Mouse (Mus musculus) 3134 (cell line): ENCODE measurements around the gene Rrm1.
"Not testable (repeated sequence)": the region's sequence is repeated elsewhere in the genome, so short reads cannot be mapped to it uniquely, and the experiment has no call there.

Source experiments
- DNase-seq: peaks from one replicate; pipeline ENCODE4 v3.0.0-alpha.2; 2011; ENCODE audit warnings: low spot score; ENCODE audit not compliant: insufficient read length; ENCODE audit errors: extremely low read depth

The Rrm1 gene

DNA sequence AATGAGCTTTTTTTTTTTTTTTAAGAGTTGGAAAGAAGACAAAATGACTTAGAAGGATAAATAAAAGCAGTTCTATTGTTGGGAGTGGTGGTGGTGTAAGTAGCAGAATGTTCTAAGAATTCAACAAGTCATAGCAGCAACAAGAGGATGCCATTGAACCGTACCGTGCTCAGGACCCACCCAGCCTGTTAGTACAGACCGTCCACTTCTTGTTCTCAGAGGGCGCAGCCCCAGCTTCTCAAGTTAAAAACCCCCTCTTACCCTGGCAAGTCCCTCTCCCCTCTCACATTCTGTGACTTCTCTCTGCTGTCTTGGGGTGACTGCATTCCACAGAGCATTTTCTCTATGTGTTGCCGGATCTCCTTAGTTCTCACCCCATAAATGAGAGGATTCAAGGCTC is 35.1 kb downstream of the Rrm1 start:
- no peak for DNase-seq

DNA sequence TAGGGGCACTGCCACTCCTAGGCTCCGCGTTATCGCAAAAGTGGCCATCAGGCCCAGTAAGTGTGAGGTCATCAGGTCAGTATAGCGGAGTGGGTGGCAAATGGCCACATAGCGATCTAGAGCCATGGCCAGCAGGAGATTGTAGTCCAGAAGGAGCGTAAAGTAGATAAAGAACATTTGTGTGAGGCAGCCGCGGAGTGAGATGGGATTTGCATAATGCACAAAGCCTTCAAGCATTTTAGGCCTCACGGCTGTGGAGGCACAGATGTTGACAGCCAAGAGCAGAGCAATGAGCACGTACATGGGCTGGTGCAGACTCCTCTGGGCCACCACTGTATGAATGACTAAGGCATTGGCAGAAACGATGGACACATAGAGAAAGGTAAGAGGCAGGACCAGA is 35.9 kb downstream of the Rrm1 start:
- no peak for DNase-seq

DNA sequence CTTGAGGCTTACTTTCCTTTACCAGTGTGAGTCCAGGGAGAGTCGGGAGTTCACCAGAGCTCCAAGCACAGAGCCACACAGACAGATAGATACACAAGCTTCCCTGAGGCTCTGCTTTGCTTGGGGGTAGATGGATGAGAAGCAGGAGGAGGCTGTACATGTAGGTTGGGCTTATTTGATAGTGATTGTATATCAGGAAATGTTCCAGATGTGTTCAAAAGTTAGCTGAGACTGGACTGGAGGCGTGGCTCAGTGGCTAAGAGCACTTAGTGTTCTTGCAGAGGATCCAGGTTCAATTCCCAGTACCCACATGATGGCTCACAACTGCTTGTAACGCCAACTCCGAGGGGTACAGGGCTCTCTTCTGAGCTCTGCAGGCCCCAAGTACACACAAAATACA is 36.9 kb downstream of the Rrm1 start:
- no peak for DNase-seq

DNA sequence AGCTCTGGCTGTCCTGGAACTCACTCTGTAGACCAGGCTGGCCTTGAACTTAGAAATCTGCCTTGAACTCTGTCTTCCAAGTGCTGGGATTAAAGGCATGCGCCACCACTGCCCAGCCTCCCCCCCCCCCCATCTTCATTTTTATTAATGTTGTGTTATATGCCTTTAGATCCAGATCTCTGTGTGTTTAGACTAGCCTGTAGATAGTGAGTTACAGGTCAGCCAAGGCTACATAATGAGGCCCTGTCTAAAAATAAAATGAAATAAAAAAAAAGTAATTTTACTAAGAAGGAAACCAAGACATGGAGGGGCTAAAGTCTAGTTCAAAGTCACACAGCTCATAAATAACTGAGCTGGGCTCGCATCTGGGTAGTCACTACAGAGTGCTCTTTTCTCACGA is 37.4 kb downstream of the Rrm1 start:
- no peak for DNase-seq

DNA sequence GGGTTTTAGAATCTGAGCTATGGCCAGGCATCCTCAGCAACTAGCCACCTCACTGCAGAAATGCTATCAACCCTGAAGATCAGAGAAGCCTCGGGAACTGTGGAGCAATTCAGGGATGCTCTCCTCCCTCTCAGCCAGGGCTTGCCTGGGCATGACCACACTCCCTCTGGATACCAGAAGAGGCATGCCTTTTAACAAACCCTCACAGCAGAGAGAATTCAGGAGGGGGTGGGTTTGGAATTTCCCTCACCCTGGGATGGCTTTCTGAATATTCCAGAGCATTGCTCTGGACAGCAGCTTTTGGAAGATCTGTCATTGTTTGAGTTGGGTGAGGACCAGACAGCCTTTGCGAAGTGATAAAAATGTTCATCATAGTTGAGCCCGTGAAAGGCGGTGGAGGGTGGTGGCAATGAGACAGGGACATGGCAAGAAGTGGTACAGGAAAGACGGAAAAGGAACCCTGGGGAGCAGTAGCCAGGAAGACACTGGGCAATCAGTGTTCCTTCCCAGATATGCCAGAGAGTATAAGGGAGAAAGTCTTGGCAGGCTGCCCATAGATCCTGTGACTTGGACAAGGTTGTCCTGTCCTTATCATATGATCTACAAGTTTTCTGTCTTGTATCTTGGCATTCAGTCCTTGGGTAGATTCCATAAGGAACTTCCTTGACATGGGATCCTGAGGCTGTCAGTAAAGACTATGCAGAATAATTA is 38.0 kb downstream of the Rrm1 start:
- no peak for DNase-seq

DNA sequence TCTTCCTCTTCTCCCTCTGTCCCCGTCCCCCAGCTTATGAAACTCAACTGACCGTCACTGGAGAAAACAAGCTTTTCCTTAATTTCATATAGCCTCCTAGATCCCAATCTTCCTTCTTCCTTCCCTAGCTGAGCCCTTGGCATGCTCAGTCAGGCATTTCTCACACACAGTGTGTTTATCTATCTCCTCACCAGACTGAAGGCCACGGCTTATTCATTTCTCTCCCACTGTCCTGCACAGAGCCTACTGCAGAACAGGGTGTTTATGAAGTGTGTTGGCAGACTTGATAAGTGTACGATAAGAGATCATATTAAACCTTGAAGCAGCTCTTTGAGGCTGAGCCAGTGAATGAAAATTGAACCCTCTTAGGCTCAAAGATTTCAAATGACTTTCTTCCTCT is 39.3 kb downstream of the Rrm1 start:
- no peak for DNase-seq

DNA sequence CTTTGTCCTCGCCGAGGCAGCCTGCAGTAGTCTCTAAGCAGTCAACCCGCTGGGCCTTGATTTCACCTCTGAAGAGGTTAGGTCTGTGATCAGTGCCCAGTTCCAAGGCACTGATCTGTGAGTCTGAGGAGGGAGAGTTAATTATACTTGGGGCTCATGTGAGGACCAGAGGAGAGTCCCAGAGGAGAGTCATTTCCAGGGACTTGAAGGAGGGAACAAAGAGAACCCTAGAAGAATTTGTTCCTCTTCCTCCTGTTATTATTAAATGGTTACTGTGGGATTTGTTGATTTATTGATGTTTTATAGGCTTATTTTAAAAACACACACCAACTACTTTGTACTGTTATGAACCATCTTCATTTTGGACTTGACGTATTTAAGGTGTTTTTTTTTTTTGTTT is 40.1 kb downstream of the Rrm1 start, which contains the start of gene Olfr543:
Gene Olfr543, minus strand, starts transcription at position 101 of the 400 bp plus-strand sequence.
- no peak for DNase-seq

DNA sequence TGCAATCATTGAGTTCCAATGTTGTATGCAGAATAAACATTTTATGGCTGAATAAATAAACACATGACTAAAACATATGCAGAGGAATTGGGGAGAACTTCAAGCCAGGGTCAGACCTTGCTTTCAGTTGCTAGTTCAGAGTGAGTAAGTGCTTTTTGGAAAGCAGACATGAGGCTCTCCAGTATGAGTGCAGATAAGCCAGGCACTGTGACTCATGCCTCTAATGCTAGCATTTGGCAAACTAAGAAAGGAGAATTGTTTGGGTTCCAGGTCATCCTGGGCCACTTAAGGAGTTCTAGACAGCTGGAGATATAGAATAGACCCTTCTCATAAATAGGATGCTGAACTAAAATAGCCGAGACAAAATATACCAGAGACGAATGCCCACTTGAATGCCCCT is 42.2 kb downstream of the Rrm1 start:
- DNase-seq = no peak

DNA sequence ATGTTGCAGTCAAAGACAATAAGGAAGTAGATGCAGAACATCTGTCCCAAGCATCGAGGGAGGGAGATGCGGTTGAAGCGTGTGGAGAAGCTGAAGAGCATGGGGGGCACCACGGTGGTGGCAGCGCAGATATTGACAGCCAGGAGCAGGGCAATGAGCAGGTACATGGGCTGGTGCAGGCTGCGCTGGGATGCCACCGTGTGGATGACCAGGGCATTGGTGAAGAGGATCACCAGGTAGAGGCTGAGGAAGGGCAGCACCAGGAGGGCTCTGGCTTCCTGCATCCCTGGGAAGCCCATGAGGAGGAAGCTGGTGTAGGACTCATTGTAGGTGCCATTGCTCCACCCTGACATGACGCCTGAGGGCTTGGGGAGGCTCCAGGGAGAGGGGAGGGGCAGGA is 43.3 kb downstream of the Rrm1 start:
- DNase-seq = not testable (repeated sequence)

DNA sequence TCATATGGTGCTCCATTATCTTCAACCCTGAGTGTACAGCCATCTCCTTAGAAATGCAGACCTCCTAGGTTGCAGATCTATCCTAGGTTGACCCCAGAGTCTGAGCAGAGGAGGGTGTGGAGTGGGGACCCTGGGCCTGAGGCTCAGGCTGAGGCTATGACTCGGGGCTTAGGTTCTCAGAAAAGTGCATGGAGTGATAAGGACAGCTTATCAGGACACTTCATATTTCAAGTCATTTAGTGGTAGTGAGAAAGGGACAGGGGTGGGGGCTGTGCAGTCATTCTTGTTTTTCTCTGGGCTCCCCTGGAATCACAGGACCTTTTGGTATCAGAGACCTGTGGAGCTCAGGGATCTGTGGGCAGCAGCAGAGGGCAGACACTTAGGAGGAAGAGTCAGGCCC is 44.6 kb downstream of the Rrm1 start:
- DNase-seq = no peak

DNA sequence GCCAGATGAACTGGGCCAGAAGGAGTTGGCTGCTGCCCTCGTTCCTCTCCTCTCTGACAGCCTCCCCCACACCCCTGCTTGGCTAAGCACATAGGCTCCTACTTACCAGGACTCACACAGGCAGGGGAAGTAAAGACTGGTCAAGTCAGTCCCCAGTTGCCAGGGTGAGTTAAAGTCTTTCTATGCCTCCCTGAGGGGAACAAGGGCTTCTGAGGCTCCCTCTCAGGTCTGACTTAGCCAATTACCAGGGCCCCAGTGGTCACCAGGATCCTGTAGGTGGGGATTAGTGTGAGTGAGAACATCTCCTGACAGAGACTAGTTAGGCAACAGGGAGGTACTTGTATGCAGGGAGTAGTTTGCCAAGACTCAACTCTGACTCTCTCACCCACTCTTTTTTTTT is 46.7 kb downstream of the Rrm1 start, which contains the start of gene Olfr544:
Gene Olfr544, minus strand, starts transcription at position 153 of the 400 bp plus-strand sequence.
- no peak for DNase-seq

DNA sequence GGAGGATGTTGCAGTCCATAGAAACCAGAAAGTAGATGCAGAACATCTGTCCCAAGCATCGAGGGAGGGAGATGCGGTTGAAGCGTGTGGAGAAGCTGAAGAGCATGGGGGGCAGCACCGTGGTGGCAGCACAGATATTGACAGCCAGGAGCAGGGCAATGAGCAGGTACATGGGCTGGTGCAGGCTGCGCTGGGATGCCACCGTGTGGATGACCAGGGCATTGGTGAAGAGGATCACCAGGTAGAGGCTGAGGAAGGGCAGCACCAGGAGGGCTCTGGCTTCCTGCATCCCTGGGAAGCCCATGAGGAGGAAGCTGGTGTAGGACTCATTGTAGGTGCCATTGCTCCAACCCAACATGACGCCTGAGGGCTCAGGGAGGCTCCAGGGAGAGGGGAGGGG is 52.9 kb downstream of the Rrm1 start:
- DNase-seq = not testable (repeated sequence)

DNA sequence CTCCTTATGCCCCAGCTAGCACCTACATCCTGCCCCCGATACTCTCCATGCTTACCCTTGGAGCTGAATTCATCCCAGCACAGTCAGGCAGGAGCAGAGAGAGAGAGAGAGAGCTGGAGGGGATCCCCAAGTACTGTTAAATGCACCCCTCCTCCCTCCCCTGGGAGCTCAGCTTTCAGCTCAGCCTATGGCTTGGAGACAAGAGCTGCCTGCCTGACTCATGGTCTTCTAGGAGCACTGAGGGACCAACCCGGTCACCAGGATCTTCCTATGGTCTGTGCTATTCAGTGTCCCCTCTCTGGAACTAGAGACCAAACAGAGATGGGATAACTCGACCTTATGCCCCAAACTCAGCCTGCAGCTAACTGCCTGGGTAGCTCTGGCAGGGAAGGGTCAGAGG is 58.0 kb downstream of the Rrm1 start, which contains the start of gene Olfr545:
Gene Olfr545, minus strand, starts transcription at position 101 of the 400 bp plus-strand sequence.
- no peak for DNase-seq

DNA sequence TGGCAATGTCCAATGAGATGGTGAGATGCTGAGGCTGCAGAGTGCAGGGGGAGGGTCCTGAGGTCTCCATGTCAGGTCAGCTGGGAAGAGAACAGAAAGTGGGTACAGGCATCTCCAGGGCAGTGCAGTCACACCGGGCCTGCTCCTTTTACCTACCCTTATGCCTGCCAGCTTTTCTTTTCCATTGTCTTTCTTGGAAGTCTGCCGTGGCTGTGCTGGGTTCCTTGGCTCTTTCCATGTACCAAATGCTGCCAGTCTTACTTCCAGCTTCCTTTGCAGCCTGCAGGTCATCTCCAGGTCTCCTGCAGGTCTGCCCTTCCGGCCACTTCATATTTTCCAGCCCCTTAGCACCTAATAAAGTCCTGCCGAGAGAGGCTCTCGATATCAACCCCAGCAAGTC is 60.5 kb downstream of the Rrm1 start:
- DNase-seq = no peak

DNA sequence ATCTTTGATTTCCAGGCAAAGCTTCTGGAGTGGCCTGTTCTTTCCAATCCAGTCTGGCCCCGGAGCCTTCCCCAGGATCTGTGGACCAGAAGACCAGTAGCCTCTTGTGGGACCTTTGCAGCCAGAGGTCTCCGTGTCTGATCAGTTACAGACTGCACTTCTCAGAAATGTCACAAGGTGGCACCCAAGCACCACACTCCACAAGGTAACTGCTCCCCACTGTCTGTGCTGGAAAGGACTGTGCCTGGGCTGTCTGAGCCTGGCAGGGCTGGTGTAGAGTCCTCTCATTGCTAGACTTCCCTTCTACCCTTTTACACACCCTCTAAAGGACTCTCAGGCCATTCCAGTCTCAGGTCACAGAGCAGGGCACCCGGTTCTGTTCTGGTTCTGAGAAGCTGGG is 65.4 kb downstream of the Rrm1 start:
- peak; percentile 21 for DNase-seq

DNA sequence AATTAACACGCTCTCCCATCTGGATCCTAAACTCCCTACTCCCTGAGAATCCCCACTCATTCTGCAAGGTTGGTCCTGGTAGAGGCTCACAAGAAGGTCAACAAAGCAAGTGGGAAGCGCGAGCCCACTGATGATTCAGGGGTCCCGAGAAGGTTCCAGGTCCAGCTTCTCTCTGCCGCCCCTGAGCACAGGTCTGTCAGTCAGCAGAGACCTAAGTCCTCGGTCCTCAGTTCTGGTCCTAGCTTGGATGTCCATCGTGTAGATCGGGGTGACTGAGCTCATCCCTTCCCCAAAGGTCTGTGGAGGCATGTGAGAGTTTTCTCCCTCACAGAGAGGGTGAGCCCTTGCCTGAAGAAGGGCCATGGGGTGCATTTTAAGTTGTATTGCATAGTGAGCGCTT is 66.6 kb downstream of the Rrm1 start:
- peak; percentile 13 for DNase-seq

DNA sequence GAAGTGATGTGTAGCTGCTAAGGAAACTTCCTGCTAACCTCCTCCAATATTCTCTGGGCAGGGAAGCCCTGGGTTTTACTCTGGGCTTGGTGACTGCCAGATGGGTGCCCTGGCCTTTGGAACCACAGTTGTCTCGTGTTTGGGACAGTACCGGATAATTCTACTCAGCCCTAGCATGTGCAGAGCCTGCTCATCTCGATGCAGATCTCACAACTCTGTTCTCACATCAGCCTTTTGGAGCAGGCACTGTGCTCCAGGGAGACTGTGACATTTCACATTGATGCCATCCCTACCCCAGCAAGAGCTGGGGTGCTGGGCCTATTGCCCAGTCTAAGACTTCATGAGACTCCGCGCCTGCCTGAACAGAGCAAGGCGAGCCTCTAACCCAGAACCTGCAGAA is 67.2 kb downstream of the Rrm1 start:
- DNase-seq = no peak

DNA sequence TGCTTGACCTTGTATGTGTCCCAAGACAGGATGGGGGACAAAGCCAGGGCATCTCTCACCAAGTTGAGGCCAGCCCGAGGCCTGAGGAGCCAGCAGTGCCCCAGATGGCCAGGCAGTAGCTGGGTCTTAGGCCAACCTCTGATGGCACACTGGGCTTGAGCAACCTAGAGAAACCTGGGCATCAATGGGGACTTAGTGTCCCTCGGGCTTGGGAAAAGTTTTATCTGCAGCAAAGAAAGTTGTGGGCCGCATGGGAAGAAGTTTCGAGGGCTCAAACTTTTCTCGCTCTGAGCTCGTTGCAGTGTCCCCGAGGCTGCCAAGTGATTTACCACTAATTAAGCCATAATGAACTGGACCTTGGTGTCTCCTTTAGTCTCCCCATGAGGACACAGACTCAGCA is 68.2 kb downstream of the Rrm1 start:
- no peak for DNase-seq

DNA sequence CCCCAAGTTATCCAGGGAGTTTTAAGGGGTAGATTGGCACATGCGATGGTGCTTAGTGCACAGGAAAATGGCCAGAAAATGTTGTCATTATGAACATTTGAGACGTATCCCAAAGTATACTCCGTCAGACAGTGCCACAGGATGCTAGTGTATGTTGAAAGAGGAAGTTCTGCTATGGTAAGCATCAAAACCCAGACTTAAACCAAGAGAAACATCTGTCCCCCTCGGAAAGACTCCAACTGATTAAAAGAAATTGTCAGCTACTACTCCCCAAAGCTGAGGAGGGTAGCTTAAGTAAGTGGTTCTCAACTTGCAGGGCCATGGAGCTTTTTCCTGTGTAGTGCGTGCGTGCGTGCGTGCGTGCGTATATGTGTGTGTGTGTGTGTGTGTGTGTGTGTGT is 70.4 kb downstream of the Rrm1 start:
- no peak for DNase-seq

DNA sequence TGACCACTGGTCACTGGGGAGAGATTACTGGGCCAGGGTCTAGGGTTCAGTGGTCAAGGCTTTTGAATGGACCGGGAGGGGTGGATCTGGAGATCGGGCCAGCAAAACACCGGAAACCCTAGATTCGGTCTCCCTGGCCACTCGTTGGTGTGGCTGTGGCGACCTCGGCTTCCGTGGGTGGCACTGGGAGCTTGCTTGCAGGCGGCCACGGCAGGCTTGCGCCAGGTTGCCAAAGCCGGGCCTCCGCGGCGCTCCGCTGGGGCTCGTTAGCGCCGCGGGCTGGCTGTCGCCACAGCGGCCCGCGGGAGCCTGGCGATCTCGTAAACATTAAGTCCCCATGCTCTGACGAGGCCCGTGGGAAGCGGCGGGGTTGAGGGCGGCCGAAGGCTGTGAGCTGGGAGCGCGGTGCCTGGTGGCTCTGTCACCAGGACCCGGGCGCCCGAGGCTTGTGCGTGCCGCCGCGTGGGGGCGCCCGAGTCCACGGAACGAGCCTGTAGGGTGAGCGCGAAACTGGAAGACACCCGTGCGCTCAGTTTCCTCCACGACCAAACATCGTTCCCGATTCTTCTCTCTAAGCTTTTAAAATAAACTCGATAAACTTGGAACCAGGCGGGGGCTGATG is 71.4 kb downstream of the Rrm1 start:
- peak; percentile 16 for DNase-seq

DNA sequence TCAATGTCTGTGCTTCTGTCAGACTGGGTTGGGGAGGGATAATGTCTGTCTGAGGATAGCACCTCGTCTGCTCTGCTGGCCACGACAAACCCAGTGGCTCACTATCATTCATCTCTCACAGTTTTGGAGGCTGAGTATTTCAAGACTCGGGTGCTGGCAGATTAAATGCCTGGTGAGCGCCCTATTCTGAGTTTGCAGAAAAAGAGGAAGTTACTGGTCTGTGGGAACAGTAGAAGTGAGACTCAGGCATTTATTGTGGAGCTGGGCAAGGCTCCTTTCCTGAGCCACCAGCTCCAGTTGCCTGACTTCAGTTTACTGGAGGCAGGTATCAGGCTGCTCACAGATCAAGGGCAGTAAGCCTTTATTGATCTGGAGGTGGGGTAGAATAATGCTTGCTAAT is 72.6 kb downstream of the Rrm1 start:
- no peak for DNase-seq

DNA sequence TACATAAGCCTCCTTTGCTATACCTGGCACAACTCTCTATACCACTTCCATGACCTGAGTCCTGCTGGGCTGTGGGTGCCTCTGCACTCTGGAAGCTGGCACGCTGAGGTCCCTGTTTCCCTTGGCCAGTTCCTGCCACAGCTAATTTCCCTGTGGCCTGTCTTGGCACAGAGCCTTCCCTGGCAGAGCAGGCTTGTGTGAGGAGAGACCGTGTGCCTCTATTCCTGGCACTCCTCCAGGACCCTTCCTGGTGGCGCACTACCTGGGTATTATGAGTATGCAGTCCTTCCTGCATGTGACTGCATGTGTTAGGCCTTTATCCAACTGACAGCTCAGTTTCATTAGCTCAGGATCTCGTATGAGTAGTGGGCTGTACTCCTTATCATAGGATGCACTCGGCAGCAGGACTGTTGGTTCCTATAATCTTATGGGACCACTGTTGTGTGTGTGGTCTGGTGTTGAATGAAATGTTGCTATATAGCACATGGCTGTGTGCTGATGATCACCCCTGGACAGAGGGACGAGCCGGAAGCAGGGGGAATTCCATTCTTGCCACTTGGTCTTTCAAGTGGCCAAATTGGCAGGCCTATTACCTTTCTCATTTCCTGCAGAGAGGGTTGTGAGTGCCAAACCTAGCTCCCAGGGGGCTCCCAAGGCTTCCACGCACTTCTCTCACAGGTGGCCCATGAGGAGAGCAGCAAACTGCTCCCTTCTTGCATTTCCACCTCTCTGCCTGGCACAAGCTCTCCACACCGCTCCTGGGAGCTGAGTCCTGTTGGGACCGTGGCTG is 75.0 kb downstream of the Rrm1 start:
- peak; percentile 52 for DNase-seq
